Mouse (Mus musculus) A20 (cell line): ENCODE results near the gene Kcnt2.

Experiments
- DNase-seq: peaks from one replicate; pipeline ENCODE4 v3.0.0-alpha.2; 2011; ENCODE audit warnings: low read depth, low spot score

Gene Kcnt2

DNA sequence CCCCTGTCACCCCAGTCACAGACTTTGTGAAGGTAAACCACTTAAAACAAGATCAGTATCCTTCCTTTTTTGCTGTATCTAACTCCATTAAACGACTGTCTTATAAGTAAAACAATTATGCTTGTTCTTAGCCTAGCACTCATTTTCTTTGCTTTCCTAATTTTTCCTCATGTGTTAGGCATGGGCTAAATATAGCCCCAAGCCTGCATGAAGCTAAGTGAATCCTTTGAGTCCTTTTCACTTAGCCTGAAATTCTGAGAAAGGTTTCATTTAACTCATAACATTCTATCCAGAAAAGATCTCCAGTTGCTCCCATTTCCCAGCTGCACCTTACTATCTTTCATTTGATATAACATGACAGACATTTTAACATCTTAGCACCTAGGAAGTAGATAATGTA, 127.6 kb downstream of the Kcnt2 start:
- DNase-seq = no peak

DNA sequence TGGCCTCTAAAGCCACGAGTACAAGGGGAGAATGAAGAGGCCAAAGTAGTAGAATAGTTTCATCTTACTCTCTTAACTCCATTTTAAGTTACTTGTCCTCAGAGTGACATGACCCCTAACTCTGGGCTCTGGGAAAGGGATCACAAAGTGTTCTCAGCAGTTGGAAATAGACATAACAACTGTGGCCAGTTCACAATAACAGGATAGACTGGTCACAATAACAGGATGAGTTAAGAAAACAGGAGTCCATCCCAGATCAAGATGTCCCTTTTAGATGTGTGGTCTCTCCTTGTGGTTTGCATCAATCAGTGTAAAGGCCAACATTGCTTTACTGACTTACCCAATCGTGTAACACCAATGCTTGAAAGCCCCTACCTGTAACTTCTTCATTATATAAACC, 132.8 kb downstream of the Kcnt2 start:
- DNase-seq = no peak

GRCm38 (mm10) chr1:140379526-140379925, 133.6 kb downstream of the Kcnt2 start:
- no peak for DNase-seq

- DNase-seq = no peak
Measured at GRCm38 (mm10) chr1:140381093-140381492, 135.1 kb downstream of the Kcnt2 start.

- DNase-seq = no peak
Measured at GRCm38 (mm10) chr1:140390301-140390700, 144.3 kb downstream of the Kcnt2 start.

DNA sequence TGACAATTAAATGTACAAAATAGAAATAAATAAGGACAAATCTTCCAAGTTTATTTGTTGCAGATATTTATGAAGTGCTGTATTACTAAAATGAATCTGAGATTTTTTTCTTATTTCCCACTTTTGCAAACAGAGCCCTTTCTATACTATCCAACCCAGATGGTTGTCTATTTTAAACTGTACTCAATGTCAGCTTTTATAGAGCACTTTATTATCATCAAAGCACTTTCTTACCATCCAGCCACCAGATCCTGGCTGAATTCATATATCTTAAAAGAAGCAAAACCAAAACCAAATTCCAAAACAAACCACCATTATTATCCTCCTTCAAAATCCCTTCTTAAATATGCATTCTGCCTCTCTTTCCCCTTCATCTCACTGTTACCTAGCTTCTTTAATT, 151.8 kb downstream of the Kcnt2 start:
- no peak for DNase-seq

DNA sequence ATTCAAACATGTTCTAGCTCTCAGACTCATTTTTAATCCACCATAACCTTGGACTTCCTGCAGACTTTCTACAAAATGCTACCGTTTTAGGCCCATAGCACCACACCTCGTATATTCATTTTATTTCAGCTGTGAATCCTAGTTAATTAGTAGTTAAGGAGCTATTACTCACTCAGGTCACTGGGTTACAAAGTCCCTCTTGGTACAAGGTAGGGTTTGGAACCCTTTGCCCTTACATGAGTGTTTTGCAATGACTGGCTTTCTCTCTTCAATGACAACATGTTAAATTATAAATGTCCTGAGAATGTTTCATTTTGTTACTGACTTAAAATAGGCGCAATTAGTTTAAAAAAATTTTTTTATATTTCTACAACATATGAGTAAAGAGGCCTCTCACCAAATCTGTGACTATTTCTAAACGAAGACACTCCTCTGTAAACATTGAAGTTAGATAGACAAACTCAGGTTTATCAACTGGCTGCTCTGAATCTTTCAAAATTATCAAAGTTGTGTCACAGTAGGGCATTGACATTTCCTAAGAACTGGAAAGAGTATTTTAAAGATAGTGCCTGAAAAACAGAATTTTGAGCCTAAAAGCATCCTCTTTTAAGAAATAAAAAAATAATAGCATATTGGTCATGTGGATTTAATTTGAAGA, 160.8 kb downstream of the Kcnt2 start:
- DNase-seq = no peak

DNA sequence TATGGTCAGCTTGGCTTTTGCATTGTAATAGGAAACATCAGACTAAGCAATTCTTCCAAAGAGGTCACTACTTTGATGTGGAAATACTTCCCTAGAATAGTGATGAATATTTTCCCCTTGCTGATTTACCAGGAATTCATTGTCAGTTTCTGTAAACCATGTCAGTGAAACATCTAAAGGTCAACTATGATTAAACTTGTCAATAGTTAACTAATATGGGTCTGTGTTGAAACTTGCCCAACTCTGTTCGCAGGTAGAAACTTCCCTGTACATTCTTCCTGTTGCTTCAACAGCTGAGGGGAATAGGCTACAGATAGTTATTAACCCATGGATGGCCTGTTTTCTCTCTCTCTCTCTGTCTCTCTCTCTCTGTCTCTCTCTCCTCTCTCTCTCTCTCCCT, 169.8 kb downstream of the Kcnt2 start:
- no peak for DNase-seq

DNA sequence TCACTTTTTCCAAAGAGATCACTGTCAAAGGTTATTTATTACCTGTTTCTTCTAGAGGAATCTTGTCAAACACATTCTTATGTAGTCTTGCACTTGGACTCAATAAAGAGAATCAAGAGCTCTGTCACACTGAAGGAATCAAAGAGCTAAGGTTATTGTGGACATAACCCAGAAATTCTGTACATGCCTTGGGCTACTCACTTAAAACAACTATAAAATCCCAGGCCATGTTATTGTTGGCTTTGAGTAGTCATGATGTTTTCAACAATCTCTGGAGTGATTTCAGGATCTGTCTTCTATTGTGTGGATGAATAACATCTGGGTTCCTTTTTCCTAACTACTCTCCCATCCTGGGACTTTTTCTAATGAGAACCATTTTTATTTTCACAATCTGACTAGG, 177.0 kb downstream of the Kcnt2 start:
- DNase-seq = no peak

GRCm38 (mm10) chr1:140429284-140429850, 183.4 kb downstream of the Kcnt2 start:
- DNase-seq = no peak

DNA sequence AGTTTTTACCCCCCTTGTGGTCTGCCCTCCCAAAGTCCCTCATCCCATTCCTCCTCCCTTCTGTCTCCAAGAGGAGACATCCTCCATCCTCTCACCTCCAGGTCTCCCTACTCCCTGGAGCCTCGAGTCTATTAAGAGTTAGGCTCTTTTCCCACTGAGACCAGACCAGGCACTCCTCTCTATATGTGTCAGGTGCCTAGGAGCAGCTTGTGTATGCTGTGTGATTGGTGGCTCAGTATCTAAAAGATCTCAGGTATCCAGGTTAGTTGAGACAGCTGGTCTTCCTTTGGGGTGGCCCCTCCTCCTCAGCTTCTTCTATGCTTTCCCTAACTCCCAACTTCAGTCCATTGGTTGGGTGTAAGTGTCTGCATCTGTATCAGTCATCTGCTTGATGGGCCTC, 186.1 kb downstream of the Kcnt2 start:
- no peak for DNase-seq

DNA sequence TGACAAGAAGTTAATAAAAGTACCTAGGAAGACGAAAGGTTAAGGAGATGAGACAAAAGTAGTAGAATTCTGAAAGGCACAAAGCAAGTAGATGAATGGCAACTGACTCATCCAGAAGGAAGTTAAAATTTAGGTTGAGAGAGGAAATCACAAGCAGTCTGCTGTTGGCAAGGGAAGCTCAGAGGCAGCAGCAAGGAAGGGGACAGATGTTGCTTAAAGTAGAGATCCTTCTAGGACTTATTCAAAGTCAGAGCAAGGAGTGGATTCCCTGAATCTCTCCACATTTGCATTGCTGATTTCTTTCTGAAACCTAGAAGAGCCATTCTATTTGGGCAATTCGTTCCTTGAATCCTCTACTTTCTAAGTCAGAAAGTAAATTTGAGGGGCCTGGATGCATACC, 188.8 kb downstream of the Kcnt2 start:
- DNase-seq = no peak

- DNase-seq = no peak
Measured at GRCm38 (mm10) chr1:140438176-140438575, 192.2 kb downstream of the Kcnt2 start.

GRCm38 (mm10) chr1:140443904-140444303, 197.9 kb downstream of the Kcnt2 start:
- no peak for DNase-seq

DNA sequence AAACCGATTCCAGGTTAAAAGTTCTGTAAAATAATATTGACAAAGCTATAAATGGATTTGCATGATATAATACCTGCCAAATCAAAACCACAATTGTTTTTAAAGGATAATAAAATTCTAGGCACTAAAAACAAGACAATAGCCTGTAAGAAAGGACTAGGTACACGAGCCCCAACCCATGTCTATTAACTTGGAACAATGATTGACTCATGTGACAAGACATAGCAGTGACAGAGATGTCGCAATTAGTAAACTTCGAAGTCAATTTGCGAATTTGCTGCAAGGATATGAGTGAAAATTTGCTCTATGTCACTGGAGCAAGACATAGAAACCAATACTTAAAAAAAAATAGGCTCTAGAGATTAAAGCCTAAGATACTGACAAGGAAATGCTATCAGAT, 198.4 kb downstream of the Kcnt2 start:
- DNase-seq = no peak

- DNase-seq = no peak
Measured at GRCm38 (mm10) chr1:140451461-140451860, 205.5 kb downstream of the Kcnt2 start.

- DNase-seq = no peak
Measured at GRCm38 (mm10) chr1:140451924-140452323, 206.0 kb downstream of the Kcnt2 start.

GRCm38 (mm10) chr1:140455903-140456302, 209.9 kb downstream of the Kcnt2 start:
- no peak for DNase-seq

DNA sequence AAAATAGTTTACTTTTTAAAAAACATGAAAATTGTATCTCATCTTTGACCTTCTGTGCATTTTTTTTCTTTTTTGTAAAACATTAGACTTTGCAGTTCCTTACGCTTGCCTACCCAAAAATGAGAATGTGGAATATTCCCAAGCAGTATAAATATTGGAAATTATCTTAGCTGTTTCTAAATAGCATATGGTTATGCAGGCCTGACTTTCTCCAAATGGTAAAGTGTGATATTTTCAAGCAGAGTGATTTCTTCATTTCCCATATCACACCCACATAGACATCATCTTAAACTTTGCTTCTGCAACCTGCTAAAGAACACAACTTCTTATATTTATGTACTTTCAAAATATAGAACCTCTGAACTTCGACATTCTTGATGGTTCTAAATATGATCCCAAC, 210.9 kb downstream of the Kcnt2 start:
- no peak for DNase-seq

DNA sequence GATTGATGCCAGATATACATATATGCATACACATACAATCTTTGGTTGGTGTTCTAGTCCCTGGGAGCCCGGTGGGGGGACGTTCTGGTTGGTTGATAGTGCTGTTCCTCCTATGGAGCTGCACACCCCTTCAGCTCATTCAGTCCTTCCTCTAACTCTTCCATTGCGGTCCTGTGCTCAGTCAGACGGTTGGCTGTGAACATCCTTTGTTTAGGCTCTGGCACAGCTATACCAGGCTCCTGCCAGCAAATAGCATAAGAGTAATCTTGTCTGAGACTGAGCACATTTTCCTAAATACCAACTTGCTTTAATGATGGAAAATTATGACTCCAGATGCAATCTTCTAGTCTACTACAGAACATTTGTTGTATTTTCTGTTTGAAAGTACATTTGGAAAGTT, 222.4 kb downstream of the Kcnt2 start:
- DNase-seq = no peak

DNA sequence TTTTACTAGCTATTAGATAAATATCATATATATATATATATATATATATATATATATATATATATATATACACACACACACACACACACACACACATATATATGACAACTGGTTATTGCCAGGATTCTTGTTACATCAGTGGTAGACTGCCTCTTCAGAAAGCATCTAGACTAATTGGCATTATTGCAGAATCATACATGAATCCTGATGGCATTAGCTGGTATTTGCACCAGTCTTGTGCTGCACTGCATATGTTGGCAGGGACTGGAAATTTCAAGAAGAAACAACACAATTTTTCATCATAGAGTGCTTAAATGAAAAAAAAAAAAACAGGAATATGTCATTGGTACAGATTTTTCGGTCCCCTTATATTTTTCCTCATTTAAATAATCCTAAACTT, 223.6 kb downstream of the Kcnt2 start:
- DNase-seq = no peak

- DNase-seq = no peak
Measured at GRCm38 (mm10) chr1:140476921-140477320, 231.0 kb downstream of the Kcnt2 start.

- peak; percentile 20 for DNase-seq
Measured at GRCm38 (mm10) chr1:140484016-140484415, 238.1 kb downstream of the Kcnt2 start.

DNA sequence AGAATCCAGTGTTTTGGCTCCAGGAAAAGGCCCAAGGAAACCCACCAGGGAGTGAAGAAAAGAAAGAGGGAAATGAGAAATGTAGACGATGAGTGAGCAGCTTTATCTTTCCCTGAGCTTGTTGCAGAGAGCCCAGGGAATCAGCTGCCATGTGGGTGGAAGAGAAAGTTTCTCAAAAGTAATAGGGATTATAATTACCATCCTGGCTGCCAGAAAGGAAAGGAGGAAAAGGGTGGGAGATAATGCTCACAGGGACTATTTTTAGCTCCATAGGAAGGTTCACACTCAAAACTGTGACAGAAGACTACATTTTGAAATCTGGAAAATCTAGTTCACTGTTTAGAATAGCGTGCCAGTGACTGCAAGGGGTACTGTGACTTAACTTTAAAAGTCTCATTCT, 243.9 kb downstream of the Kcnt2 start:
- DNase-seq = no peak
